Mouse (Mus musculus): Measurements from ENCODE around the gene Olfr461.
A peak's percentile ranks its signal among the peaks of the same experiment; 100 is the strongest.

The Olfr461 gene

DNA sequence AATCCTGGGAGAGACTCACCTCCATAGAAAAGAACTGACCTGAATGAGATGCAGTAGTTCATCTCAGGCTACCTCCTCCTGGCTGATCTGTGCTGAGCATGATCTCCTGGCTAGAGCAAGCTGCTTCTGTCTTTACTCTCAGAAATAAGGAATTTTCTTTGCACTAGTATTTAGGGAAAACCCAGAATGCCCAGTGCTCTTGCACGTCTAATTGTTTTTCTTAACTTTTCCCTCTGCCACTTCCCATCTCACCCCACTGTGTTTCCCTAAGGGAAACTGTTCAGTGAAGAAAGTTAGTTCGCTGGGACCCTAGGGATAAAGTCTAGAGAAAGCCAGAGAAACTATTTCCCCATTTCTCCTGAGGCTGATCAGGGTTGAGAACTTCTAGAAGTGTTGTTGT, at the start of gene Olfr461:
TSS of gene Olfr461 (minus strand) at position 101 of the 400 bp plus-strand sequence.
- no peak for DNase-seq

DNA sequence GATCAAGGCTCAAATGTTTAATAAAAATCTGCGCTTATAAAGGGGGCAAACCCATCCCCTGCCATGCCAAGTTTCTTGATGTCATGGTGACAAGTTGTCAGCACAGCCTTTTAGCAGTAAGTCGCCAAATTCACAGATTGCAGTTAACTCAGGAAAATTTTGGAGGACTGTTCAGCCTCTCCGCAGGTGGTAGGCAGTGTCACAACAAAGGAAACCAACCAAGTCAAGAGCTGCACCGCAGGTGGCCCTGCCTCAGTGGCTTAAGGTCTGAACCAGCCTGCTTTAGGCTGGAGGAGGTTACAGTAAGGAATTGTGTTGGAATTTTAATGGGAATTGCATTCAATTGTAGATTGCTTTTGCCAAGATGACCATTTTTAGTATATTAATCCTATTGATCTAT, 43.7 kb upstream of the Olfr461 start:
- peak; percentile 10 to 19 for DNase-seq

DNA sequence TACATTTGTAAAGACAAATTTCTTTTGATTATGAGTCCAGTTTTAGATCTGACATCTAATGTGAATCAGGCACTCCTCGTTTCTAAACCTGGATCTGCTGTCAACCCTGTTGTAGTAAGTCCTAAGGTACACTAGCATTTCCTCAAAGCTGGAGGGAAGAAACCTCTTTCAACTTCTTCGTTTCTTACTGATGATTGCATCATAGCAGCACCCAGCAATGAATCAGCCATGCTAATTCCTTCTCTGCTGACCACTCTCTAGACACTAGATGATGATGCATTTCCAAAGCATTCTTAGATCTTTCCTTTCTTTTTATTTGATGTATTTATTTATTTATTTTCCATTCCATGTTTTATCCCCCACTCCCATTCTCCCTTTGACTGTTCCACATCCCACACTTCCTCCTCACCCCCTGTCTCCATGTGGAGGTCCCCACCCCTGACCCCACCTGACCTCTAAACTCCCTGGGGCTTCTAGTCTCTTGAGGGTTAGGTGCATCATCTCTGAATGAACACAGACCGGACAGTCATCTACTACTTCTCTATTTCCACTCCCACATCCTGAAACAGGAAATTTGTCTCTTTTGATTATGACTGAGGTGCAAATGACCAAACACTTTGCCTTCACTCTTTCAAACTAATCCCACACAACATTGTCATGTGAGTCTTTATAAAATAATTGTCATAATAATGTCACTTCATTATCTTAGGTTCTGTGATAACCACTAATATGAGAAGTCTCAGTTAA, 40.1 kb upstream of the Olfr461 start:
- DNase-seq = no peak

DNA sequence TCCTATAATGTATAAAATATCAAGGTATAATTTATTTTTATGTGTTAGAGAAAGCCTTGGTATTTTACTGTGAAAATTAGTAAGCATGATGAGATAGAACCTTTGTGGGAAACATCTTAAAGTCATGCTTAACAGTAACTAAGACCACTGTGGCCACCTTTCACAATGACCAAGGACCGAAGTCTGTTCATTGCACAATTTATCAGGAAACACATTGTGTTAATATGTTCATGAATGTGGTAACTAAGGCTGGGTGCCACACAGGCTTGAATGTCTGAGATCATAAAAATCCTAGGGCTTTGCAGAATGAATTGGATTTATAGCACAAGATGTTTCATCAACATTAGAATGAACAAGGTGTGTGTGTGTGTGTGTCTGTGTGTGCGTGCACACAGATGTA, 33.5 kb upstream of the Olfr461 start:
- DNase-seq = no peak

DNA sequence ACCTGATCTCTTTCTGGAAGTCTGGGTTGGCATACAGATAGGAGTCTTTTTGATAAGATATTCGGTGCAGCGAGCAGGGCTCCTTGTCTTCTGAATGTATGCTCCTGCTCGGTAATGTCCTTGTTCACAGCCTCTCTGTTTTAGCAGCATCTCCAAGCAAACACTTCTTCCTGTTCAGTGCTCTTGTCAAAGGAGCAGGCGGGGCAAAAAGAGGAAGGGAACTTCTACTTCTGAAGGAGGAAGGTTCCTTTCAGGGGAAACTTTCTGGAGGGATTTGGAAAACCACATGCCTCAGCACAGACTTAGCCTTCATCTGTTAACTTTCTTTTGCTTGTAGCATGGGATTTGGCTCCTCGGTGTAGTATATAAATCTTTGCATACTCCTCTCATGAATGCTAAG, 30.8 kb upstream of the Olfr461 start, which contains the start of gene Clec5a:
TSS of gene Clec5a (minus strand) at position 177 of the 400 bp plus-strand sequence.
- no peak for DNase-seq

DNA sequence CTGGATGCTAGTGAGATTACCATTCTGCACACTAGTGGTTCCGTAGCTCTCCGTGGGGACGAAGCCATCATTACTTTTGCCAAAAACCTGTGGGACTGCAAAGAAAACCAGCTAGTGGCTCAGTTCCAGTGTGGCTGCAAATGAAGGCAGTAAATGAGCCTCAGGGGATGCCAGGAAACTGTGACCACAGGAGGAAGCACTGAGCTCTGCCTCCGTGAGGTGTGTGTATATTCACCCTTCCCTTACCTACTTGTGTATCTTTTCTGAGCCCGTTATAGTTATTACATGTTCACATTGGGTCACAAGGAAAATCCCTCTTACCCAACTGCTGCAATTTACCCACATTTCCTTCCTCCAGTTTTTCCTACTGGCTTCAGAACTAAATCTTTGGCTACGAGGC, 29.5 kb upstream of the Olfr461 start:
- DNase-seq = peak in 1 of 2 experiments; percentile 13

DNA sequence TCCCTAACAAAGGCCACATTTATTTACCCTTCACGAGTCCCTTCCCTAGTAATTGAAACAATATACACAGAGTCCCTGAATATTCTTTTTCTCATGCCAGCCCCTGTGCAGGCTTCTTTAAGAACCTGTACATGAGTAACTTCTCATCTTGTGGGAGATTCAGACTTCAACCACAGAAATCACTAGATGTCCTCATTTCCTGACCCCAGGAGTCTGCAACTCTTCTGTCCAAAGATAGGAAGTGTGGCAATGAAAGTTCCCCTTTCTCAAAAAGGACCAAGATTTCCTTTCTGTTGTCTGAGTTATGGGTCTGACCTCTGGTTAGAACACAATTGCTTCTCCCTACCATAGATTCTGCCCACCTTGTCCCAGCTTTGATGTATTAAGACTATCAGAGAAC, 21.5 kb upstream of the Olfr461 start:
- DNase-seq = no peak

DNA sequence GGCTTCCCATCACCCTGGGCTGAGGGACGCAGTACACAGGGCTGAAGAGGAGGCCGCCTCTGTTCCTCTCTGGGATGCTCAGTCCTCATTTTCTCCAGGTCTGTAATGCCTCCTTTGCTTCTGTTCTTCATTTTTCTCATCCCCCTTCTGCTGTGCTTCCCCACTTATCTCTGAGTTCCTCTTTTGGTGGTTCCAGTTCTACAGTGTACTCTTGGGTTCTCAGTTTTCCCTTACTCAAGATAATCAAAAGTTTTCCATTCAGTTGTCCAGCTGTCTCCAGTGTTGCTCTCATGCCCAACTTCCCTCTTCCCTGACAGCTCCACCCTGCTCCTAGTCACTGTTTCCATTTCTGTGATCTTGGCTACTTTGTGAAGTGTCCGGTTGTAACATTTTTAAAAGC, 18.8 kb upstream of the Olfr461 start:
- DNase-seq = no peak

DNA sequence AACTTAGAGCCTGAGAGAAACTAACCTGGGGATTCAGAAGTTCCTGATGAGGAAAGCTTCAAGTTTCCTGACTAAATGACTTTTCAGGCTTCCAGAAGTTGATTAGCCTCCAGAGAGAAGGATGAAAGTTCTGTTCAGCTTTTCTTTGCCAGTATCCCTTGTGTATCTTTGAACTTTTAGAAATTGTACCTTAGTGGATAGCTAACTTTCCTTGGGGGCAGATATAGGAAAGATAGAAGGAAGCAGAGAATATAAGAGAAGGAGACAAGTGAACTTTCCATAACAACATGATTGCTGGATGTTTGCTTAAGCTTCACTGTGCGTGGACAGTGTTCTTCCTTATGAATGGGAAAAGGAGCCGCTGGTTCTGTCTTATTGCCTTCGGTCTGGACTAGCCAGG, 14.3 kb upstream of the Olfr461 start, which contains the start of gene Olfr460:
TSS of gene Olfr460 (plus strand) at position 301 of the 400 bp plus-strand sequence.
- no peak for DNase-seq

DNA sequence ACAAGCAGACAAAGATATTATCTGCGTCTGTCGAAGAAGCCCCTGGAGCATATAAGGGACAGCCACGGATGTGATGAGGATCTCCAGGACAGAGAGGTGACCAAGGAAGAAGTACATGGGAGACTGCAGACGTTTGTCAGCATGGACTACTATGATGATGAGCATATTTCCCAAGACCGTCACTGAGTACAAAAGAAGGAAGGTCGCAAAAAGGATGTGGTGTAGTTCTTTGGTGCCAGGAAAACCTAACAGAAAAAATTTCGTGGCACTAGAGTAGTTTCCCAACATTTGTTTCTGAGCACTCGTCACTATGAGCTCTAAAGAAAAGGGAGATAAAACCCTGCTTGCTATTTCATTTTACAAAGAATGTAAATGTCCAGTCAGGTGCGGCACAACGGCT, 10.2 kb downstream of the Olfr461 start:
- DNase-seq = no peak

DNA sequence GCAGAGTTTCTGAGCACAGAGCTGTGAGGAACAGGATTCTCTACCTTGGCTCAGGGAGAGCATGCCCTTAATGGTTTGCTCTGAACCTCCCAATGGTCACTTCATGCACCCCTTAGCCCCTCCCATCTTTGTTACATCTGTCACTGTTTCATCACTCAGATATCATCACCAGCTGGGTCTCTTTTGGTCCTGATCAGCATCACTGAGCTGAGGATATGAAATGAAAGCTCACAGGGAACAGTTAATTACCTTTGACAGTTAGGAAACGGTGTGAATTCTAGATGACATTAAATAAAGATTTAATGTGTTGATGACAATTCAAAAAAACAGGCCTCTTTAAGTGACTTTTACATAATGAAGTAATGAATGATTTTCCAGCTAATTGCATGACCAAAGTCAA, 35.4 kb downstream of the Olfr461 start, which contains the start of gene Prss37:
TSS of gene Prss37 (minus strand) at position 101 of the 400 bp plus-strand sequence.
- no peak for DNase-seq

DNA sequence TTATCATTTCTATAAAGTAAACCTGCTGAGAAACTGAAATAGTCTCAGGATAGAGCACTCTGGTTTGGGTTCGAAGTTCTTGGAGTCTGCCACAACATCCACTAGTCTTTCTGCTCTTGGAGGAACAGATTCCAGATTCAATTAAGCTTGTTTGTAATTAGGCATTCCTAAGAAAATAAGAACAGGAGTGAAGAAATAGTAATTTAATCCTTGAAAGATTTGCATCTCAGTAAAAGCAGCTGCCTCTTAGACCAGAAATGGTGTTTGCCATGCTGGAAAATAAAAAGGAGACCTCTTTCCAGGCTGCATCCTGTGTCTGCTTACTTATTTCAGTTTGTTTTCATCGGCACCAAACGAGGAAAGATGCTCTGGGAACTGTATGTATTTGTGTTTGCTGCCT, 61.6 kb downstream of the Olfr461 start, which contains the start of gene Tas2r108:
TSS of gene Tas2r108 (plus strand) at position 301 of the 400 bp plus-strand sequence.
- no peak for DNase-seq

All from cerebellum, postnatal 10 days (tissue).